Mouse (Mus musculus) megakaryocyte, embryonic 14.5 days (primary cell): ENCODE measurements at regions not wholly inside any gene's neighbourhood (a gene's known extent, or its start where the extent isn't known, plus 50 kb on each side); places are given as distances from the start of the nearest gene placed in this dataset.

Experiments used
- FLI1 ChIP-seq: IDR thresholded peaks from 2 replicates; pipeline ENCODE4 v1.6.1; 2012; ENCODE audit warnings: low read length, inconsistent platforms, mixed read lengths
- GATA1 ChIP-seq: IDR thresholded peaks from 3 replicates; pipeline ENCODE4 v1.6.1; 2012; ENCODE audit warnings: mixed read lengths, low read length, inconsistent platforms, borderline replicate concordance

DNA sequence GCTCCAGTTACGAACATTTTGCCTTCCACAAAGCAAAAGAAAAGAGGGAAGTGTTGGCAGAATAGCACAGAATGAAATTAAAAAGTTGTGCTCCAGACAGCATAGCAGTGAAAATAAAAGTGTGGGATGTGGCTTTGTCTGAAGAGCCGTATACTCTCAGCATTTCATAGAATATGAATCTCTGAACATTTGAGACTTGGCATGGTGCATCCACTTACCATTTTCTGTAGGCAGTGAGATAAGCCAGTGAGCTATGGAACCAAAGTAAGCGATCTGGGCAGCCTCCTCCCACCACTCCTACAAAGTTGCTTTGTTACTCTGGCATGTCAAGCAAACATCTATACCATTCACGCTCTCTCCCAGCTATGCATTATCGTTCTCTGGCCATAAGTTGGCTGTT, 286.0 kb downstream of the Arl4a start:
- TF ChIP-seq GATA1: no peak
- no peak for TF ChIP-seq FLI1
